Mouse (Mus musculus) ES-E14 (cell line): Measurements from ENCODE around the gene Zrsr2. TPM values are rescaled to one million over a fixed set of nuclear protein-coding genes. Genes with fewer than 3 reads are reported as not detected.

Experiments
- DNase-seq: peaks from one replicate; pipeline ENCODE4 v3.0.0-alpha.2; 2013; ENCODE audit warnings: low read depth, low spot score
- H3K27ac ChIP-seq: 2 replicates; pipeline ENCODE4 v1.5.1; 2012; ENCODE audit warnings: low read depth, mild to moderate bottlenecking, low read length, moderate library complexity, mixed read lengths; ENCODE audit not compliant: poor library complexity, insufficient read depth, severe bottlenecking
- H3K36me3 ChIP-seq: 2 replicates; pipeline ENCODE4 v1.6.1; 2012; ENCODE audit warnings: mild to moderate bottlenecking, low read length, moderate library complexity, mixed read lengths; ENCODE audit not compliant: control insufficient read depth, poor library complexity, insufficient read depth, severe bottlenecking
- H3K4me1 ChIP-seq, 2 experiments: fragments of 150-350 bp in 1 of 2; sonication (generic) in 1 of 2; 2 replicates each; pipeline ENCODE4 v1.6.1; 2012; ENCODE audit warnings: low read length in 2 of 2, mild to moderate bottlenecking in 1 of 2, mixed read lengths in 1 of 2; ENCODE audit not compliant: control insufficient read depth in 2 of 2, insufficient read depth in 2 of 2, poor library complexity in 1 of 2
- H3K4me3 ChIP-seq, 2 experiments: fragments of 150-350 bp in 1 of 2; sonication (generic) in 1 of 2; 2 replicates each; pipeline ENCODE4 v1.5.1; 2012; ENCODE audit warnings: low read length in 2 of 2, low read depth in 1 of 2, mild to moderate bottlenecking in 1 of 2, mixed read lengths in 1 of 2; ENCODE audit not compliant: insufficient read depth in 1 of 2, poor library complexity in 1 of 2, severe bottlenecking in 1 of 2
- H3K9ac ChIP-seq: 2 replicates; pipeline ENCODE4 v1.6.1; 2012; ENCODE audit warnings: low read depth, mild to moderate bottlenecking, low read length, mixed read lengths; ENCODE audit not compliant: poor library complexity, insufficient read depth, severe bottlenecking
- H3K9me3 ChIP-seq: fragments of 150-350 bp; sonication (generic); 2 replicates; pipeline ENCODE4 v1.6.1; 2012; ENCODE audit warnings: low read depth, mild to moderate bottlenecking, low read length; ENCODE audit not compliant: control insufficient read depth, insufficient read depth
- CHD2 ChIP-seq: IDR thresholded peaks from 2 replicates; pipeline ENCODE4 v1.6.1; 2014; ENCODE audit warnings: mild to moderate bottlenecking, low read depth, low read length, inconsistent platforms
- HCFC1 ChIP-seq: IDR thresholded peaks from 2 replicates; pipeline ENCODE4 v1.6.1; 2012; ENCODE audit warnings: low read length, inconsistent platforms, borderline replicate concordance; ENCODE audit not compliant: insufficient read depth
- MAFK ChIP-seq: IDR thresholded peaks from 2 replicates; pipeline ENCODE4 v1.6.1; 2014; ENCODE audit warnings: mild to moderate bottlenecking, low read depth, low read length, inconsistent platforms; ENCODE audit not compliant: insufficient read depth
- ZC3H11A ChIP-seq: IDR thresholded peaks from 2 replicates; pipeline ENCODE4 v1.6.1; 2012; ENCODE audit warnings: low read depth, mild to moderate bottlenecking, inconsistent platforms, low read length, borderline replicate concordance
- ZNF384 ChIP-seq: IDR thresholded peaks from 2 replicates; pipeline ENCODE4 v1.6.1; 2012; ENCODE audit warnings: low read depth, low read length, inconsistent platforms
- in situ Hi-C, 2 experiments: fragments of 600-800 bp; cut with MboI; formaldehyde crosslinking; loops; one replicate each; pipeline ENCODE4 v1.15.1; 2025; ENCODE audit warnings: low sequenced_read_pairs in 2 of 2, inconsistent platforms in 1 of 2; ENCODE audit not compliant: unreplicated experiment in 2 of 2
- total RNA-seq: library from RNA; depleted of rRNA; stranded (reverse); fragments of 300-350 nt; gene quantifications from 2 replicates; pipeline ENCODE4 v1.2.3, GENCODE M21; 2012

Zrsr2 gene
- total RNA-seq, 1 experiment, result 36.9 TPM

- no peak overlapping the region for H3K9ac ChIP-seq
- TF ChIP-seq MAFK (no peak), ZNF384 (no peak), CHD2 (no peak), HCFC1 (no peak), ZC3H11A (no peak)
- no peaks in the 10 kb centered on the region; a peak in 1 of 4 replicates for H3K4me1 ChIP-seq
- no peaks in the 10 kb centered on the region for H3K9me3 ChIP-seq
- in situ Hi-C loops, result no loop called here
- no peaks in the 10 kb centered on the region; the same call in 1 of the 2 replicates for H3K36me3 ChIP-seq
- H3K4me3 ChIP-seq, result no peak overlapping the region
- DNase-seq, result no peak
- H3K27ac ChIP-seq, result no peak overlapping the region
Measured at GRCm38 (mm10) chrX:163934731-163935130, 23.7 kb downstream of the Zrsr2 start.

DNA sequence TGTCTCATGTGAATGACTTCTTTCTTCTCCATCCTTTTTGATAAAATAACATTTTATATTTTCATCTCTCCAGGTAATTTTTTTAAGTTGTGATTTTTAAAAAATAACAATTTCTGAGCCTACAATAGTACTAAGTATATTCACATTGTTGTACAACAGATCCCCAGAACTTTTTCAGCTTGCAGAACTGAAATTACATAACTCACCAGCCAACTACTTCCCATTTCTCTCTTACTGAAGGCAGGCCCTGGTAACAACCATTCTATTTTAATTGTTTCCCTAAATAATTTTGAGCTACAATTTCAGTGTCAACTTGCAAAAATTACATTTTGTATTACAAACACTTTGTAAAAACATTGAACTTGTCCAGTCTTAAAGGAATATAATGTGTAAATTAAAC is 28.9 kb downstream of the Zrsr2 start:
- H3K4me1 ChIP-seq, result no peaks in the 10 kb centered on the region

GRCm38 (mm10) chrX:163912791-163913190 is 45.7 kb downstream of the Zrsr2 start:
- no peaks in the 10 kb centered on the region for H3K36me3 ChIP-seq
- H3K9me3 ChIP-seq, result no peaks in the 10 kb centered on the region
- no peaks in the 10 kb centered on the region for H3K4me1 ChIP-seq
- no peak overlapping the region for H3K27ac ChIP-seq
- no peak for DNase-seq
- in situ Hi-C loops, result no loop called here
- H3K9ac ChIP-seq, result no peak overlapping the region
- H3K4me3 ChIP-seq, result no peak overlapping the region
- TF ChIP-seq ZC3H11A (peak; percentile 51; the same call in 1 of the 2 replicates), CHD2 (no peak), MAFK (0 out of 2 replicates have a peak, but pooled peaks have one; percentile 39), ZNF384 (no peak), HCFC1 (no peak)

More for the DNA sequence above, 28.9 kb downstream of the Zrsr2 start:
- Histone ChIP-seq H3K27ac (no peak overlapping the region), H3K9ac (no peak overlapping the region), H3K4me3 (no peak overlapping the region), H3K36me3 (no peaks in the 10 kb centered on the region), H3K9me3 (no peaks in the 10 kb centered on the region)
- in situ Hi-C loops, result no loop called here
- DNase-seq, result no peak
- TF ChIP-seq CHD2 (no peak), ZNF384 (no peak), ZC3H11A (no peak)

DNA sequence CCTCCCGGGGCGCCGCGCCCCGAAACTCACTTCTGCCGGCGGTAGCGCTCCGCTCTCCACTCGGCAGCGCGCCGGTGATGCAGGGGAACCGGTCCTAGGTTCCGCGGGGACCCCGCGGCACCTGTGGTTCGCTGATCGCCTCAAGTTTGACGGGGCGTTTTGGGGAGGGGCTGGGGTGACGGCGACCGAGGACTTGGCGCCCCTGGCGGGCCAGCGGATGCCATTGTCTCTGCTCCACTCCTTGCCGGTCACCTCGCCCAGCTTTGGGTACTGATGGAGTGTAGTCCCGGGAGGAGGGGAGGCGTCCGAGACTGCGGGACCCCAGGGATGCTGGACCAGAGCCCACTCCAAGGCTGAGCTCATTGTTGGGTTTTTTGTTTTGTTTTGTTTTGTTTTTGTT is 49.1 kb downstream of the Zrsr2 start:
- no peak for TF ChIP-seq MAFK
- no peak for TF ChIP-seq ZNF384
- TF ChIP-seq HCFC1, result no peak
- TF ChIP-seq ZC3H11A, result no peak
- TF ChIP-seq CHD2, result no peak
- Histone ChIP-seq H3K9ac (peak overlapping the region; percentile 61), H3K36me3 (no peaks in the 10 kb centered on the region), H3K4me1 (no peaks in the 10 kb centered on the region), H3K27ac (no peak overlapping the region; the same call in 1 of the 2 replicates), H3K4me3 (peak overlapping the region; percentile 81 to 90), H3K9me3 (no peaks in the 10 kb centered on the region)
- in situ Hi-C loops, result no loop called here
- no peak for DNase-seq
